Mouse (Mus musculus): Measurements from ENCODE around the gene Ralgapa2. TPM values are rescaled to one million over a fixed set of nuclear protein-coding genes. Genes with fewer than 3 reads are reported as not detected.

Ralgapa2 gene
- total and polyA plus RNA-seq, 3 experiments: 9.2 to 9.6 TPM; not detected in 1

- Histone ChIP-seq H3K27ac (ENCODE audit: control insufficient read depth, low read depth, low read length) (no peak overlapping the region), H3K27me3 (ENCODE audit: control insufficient read depth in 1 of 2, insufficient read depth in 2 of 2, low read length in 2 of 2) (no peaks in the 10 kb centered on the region), H3K9me3 (replicated peaks; ENCODE audit: insufficient read depth, low read length) (no peaks in the 10 kb centered on the region), H3K79me2 (ENCODE audit: control insufficient read depth, insufficient read depth, low read length, poor library complexity) (no peaks in the 10 kb centered on the region), H3K36me3 (ENCODE audit: control insufficient read depth in 1 of 2, insufficient read depth in 2 of 2, low read length in 2 of 2) (no peaks in the 10 kb centered on the region), H3K4me1 (ENCODE audit: control insufficient read depth in 1 of 2, insufficient read depth in 2 of 2, low read length in 2 of 2) (no peaks in the 10 kb centered on the region), H3K4me3 (ENCODE audit: control insufficient read depth in 1 of 2, insufficient read depth in 1 of 2, low read depth in 2 of 2, low read length in 2 of 2) (no peak overlapping the region), H3K9ac (ENCODE audit: control insufficient read depth, low read depth, low read length, poor library complexity, severe bottlenecking) (no peak overlapping the region)
- DNase-seq (ENCODE audit: low read depth, low spot score): no peak
- TF ChIP-seq EP300 (IDR thresholded peaks at IDR 0.05; ENCODE audit: low read depth in 1 of 2, low read length in 2 of 2): no peak
- no peak for TF ChIP-seq RAD21 (IDR thresholded peaks at IDR 0.05; ENCODE audit: low read depth, low read length)
- TF ChIP-seq ETS1 (IDR thresholded peaks at IDR 0.05; ENCODE audit: low read depth, low read length): no peak
- no peak for TF ChIP-seq NELFE (IDR thresholded peaks at IDR 0.05; ENCODE audit: low read depth, low read length)
- no peak for TF ChIP-seq CHD2 (IDR thresholded peaks at IDR 0.05; ENCODE audit: low read length)
- no peak for TF ChIP-seq MAFK (IDR thresholded peaks at IDR 0.05; ENCODE audit: borderline replicate concordance, low read depth, low read length)
- no peak for TF ChIP-seq ZKSCAN1 (IDR thresholded peaks at IDR 0.05; ENCODE audit: low read depth, low read length)
These were observed 211.6 kb downstream of the Ralgapa2 start for GRCm38 (mm10) chr2:146300500-146301020.

DNA sequence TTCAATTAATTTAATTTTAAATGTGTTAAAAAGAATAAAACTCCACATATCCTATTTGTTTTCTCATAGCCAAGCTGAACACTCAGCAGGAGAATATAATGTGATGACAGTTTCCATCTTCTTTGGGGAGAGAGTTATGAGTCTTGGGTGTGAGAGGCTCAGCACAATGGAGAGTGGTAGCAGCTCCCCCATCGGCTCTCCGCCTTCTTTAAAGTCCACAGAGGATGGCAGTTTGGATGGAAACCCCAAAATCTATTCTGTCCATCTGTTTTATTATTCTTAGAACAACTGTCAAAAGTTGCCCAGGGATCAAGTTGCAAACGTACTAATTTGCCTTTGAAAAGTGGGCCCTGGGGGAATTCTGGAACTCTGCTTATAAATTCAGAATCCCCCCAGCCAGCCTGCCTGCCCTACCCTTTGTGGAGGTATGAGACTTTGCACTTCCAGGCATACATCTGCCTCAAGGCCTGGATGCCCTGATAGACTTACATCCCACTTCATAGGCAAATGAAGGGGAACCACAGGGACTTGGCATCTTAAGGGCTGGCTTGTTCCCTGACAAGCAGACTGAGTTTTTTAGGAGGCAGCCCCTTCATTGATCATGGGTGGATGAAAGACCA lies 212.2 kb downstream of the Ralgapa2 start:
- Histone ChIP-seq H3K4me3 (ENCODE audit: control insufficient read depth in 1 of 2, insufficient read depth in 1 of 2, low read depth in 2 of 2, low read length in 2 of 2) (no peak overlapping the region), H3K36me3 (ENCODE audit: control insufficient read depth in 1 of 2, insufficient read depth in 2 of 2, low read length in 2 of 2) (no peaks in the 10 kb centered on the region), H3K4me1 (ENCODE audit: control insufficient read depth in 1 of 2, insufficient read depth in 2 of 2, low read length in 2 of 2) (no peaks in the 10 kb centered on the region), H3K27me3 (ENCODE audit: control insufficient read depth in 1 of 2, insufficient read depth in 2 of 2, low read length in 2 of 2) (no peaks in the 10 kb centered on the region), H3K27ac (ENCODE audit: control insufficient read depth, low read depth, low read length) (no peak overlapping the region), H3K9me3 (replicated peaks; ENCODE audit: insufficient read depth, low read length) (no peaks in the 10 kb centered on the region), H3K79me2 (ENCODE audit: control insufficient read depth, insufficient read depth, low read length, poor library complexity) (no peaks in the 10 kb centered on the region), H3K9ac (ENCODE audit: control insufficient read depth, low read depth, low read length, poor library complexity, severe bottlenecking) (no peak overlapping the region)
- no peak for DNase-seq (ENCODE audit: low read depth, low spot score)
- no peak for TF ChIP-seq CTCF (IDR thresholded peaks at IDR 0.05 in 2 of 3, conservative IDR thresholded peaks at IDR 0.05 in 1 of 3; ENCODE audit: control insufficient read depth in 1 of 3, insufficient read depth in 1 of 3, low read depth in 2 of 3, low read length in 3 of 3, poor library complexity in 1 of 3, severe bottlenecking in 1 of 3)
- TF ChIP-seq HCFC1 (IDR thresholded peaks at IDR 0.05; ENCODE audit: low read depth, low read length): no peak
- TF ChIP-seq MAX (IDR thresholded peaks at IDR 0.05; ENCODE audit: low read length): no peak
- no peak for TF ChIP-seq KAT2A (conservative IDR thresholded peaks at IDR 0.05; ENCODE audit: low read depth, low read length)
- TF ChIP-seq BHLHE40 (IDR thresholded peaks at IDR 0.05; ENCODE audit: borderline replicate concordance, low read depth, low read length): no peak
- TF ChIP-seq CHD1 (IDR thresholded peaks at IDR 0.05; ENCODE audit: low read depth, low read length): no peak

GRCm38 (mm10) chr2:146293538-146293937 lies 218.6 kb downstream of the Ralgapa2 start:
- Histone ChIP-seq H3K36me3 (ENCODE audit: control insufficient read depth in 1 of 2, insufficient read depth in 2 of 2, low read length in 2 of 2) (no peaks in the 10 kb centered on the region), H3K27me3 (ENCODE audit: control insufficient read depth in 1 of 2, insufficient read depth in 2 of 2, low read length in 2 of 2) (no peaks in the 10 kb centered on the region), H3K9ac (ENCODE audit: control insufficient read depth, low read depth, low read length, poor library complexity, severe bottlenecking) (no peak overlapping the region), H3K4me3 (ENCODE audit: control insufficient read depth in 1 of 2, insufficient read depth in 1 of 2, low read depth in 2 of 2, low read length in 2 of 2) (no peak overlapping the region), H3K9me3 (replicated peaks; ENCODE audit: insufficient read depth, low read length) (no peaks in the 10 kb centered on the region), H3K27ac (ENCODE audit: control insufficient read depth, low read depth, low read length) (no peak overlapping the region), H3K79me2 (ENCODE audit: control insufficient read depth, insufficient read depth, low read length, poor library complexity) (no peaks in the 10 kb centered on the region), H3K4me1 (ENCODE audit: control insufficient read depth in 1 of 2, insufficient read depth in 2 of 2, low read length in 2 of 2) (no peaks in the 10 kb centered on the region)
- no peak for TF ChIP-seq GABPA (IDR thresholded peaks at IDR 0.05; ENCODE audit: low read depth, low read length)
- TF ChIP-seq MXI1 (IDR thresholded peaks at IDR 0.05; ENCODE audit: low read depth, low read length): no peak
- TF ChIP-seq NRF1 (IDR thresholded peaks at IDR 0.05; ENCODE audit: insufficient read depth, low read depth, low read length, poor library complexity, severe bottlenecking): no peak
- TF ChIP-seq TBP (IDR thresholded peaks at IDR 0.05; ENCODE audit: low read depth, low read length): no peak
- no peak for TF ChIP-seq POLR2AphosphoS5 (IDR thresholded peaks at IDR 0.05; ENCODE audit: borderline replicate concordance, low read depth, low read length)
- TF ChIP-seq TCF12 (IDR thresholded peaks at IDR 0.05; ENCODE audit: low read depth, low read length): no peak
- no peak for TF ChIP-seq CHD1 (IDR thresholded peaks at IDR 0.05; ENCODE audit: low read depth, low read length)
- no peak for DNase-seq (ENCODE audit: low read depth, low spot score)
